Mouse (Mus musculus) myocyte (in vitro differentiated cells): ENCODE data around the gene Fasl. TPM values are rescaled to one million over a fixed set of nuclear protein-coding genes. Genes with fewer than 3 reads are reported as not detected.

Experiments used
- H3K27me3 ChIP-seq: one replicate; pipeline ENCODE4 v1.6.1; 2011; ENCODE audit not compliant: control insufficient read depth, insufficient read depth, insufficient read length
- H3K36me3 ChIP-seq: one replicate; pipeline ENCODE4 v1.6.1; 2011; ENCODE audit not compliant: control insufficient read depth, insufficient read depth
- H3K4me2 ChIP-seq: one replicate; pipeline ENCODE4 v1.6.1; 2011; ENCODE audit warnings: low read depth, control low read depth
- H3K4me3 ChIP-seq: one replicate; pipeline ENCODE4 v1.5.1; 2011; ENCODE audit warnings: mild to moderate bottlenecking, control low read depth, moderate library complexity
- H3K79me2 ChIP-seq: one replicate; pipeline ENCODE4 v1.6.1; 2011; ENCODE audit not compliant: control insufficient read depth, insufficient read depth
- H3ac ChIP-seq: one replicate; pipeline ENCODE4 v1.6.1; 2011; ENCODE audit not compliant: control insufficient read depth, insufficient read length
- CEBPB ChIP-seq: IDR thresholded peaks from 2 replicates; pipeline ENCODE4 v1.6.1; 2011; ENCODE audit warnings: mild to moderate bottlenecking, moderate library complexity; ENCODE audit not compliant: poor library complexity, insufficient read depth, severe bottlenecking
- E2F4 ChIP-seq: IDR thresholded peaks from one replicate; pipeline ENCODE4 v1.6.1; 2011; ENCODE audit warnings: mild to moderate bottlenecking, control low read depth, moderate library complexity; ENCODE audit not compliant: insufficient read depth
- MAX ChIP-seq: IDR thresholded peaks from one replicate; pipeline ENCODE4 v1.6.1; 2011; ENCODE audit warnings: low read depth, mild to moderate bottlenecking, control low read depth
- MYOD1 ChIP-seq, 3 experiments: IDR thresholded peaks; one replicate each; pipeline ENCODE4 v1.6.1; 2011; ENCODE audit warnings: control low read depth in 2 of 3, low read depth in 2 of 3, mild to moderate bottlenecking in 2 of 3, moderate library complexity in 1 of 3; ENCODE audit not compliant: insufficient read length in 2 of 3, control insufficient read depth in 1 of 3
- MYOG ChIP-seq, 3 experiments: IDR thresholded peaks; one replicate each; pipeline ENCODE4 v1.6.1; 2011; ENCODE audit warnings: control low read depth in 2 of 3, low read depth in 2 of 3, mild to moderate bottlenecking in 2 of 3; ENCODE audit not compliant: insufficient read length in 2 of 3, control insufficient read depth in 1 of 3, insufficient read depth in 1 of 3
- POLR2A ChIP-seq: IDR thresholded peaks from one replicate; pipeline ENCODE4 v1.6.1; 2011; ENCODE audit warnings: low read depth, mild to moderate bottlenecking, control low read depth, moderate library complexity; ENCODE audit not compliant: insufficient read length
- POLR2AphosphoS2 ChIP-seq: IDR thresholded peaks from one replicate; pipeline ENCODE4 v1.6.1; 2011; ENCODE audit warnings: low read depth, control low read depth; ENCODE audit not compliant: insufficient read length
- REST ChIP-seq: IDR thresholded peaks from one replicate; pipeline ENCODE4 v1.6.1; 2011; ENCODE audit warnings: mild to moderate bottlenecking, control low read depth, moderate library complexity; ENCODE audit not compliant: insufficient read depth, insufficient read length
- SRF ChIP-seq: IDR thresholded peaks from one replicate; pipeline ENCODE4 v1.6.1; 2011; ENCODE audit warnings: low read depth; ENCODE audit not compliant: control insufficient read depth, insufficient read length
- TCF12 ChIP-seq: IDR thresholded peaks from one replicate; pipeline ENCODE4 v1.6.1; 2011; ENCODE audit warnings: mild to moderate bottlenecking, control low read depth; ENCODE audit not compliant: poor library complexity, insufficient read depth, severe bottlenecking
- TCF3 ChIP-seq: IDR thresholded peaks from one replicate; pipeline ENCODE4 v1.6.1; 2011; ENCODE audit warnings: low read depth, control low read depth; ENCODE audit not compliant: insufficient read length
- USF1 ChIP-seq: IDR thresholded peaks from one replicate; pipeline ENCODE4 v1.6.1; 2011; ENCODE audit warnings: low read depth, mild to moderate bottlenecking, control low read depth, moderate library complexity
- polyA plus RNA-seq: library from polyadenylated mRNA; unstranded; fragments of >200 nt; fragmentation: generic; extraction: Trizol; gene quantifications from one replicate; pipeline ENCODE4 v1.2.1, GENCODE M21; 2012; ENCODE audit warnings: missing spikeins

Fasl gene
- polyA plus RNA-seq, 1 experiment, result not detected

- Histone ChIP-seq H3K27me3 (no peaks in the 10 kb centered on the region), H3K4me2 (peak overlapping the region; percentile 16), H3K79me2 (no peaks in the 10 kb centered on the region), H3K4me3 (no peak overlapping the region), H3K36me3 (no peaks in the 10 kb centered on the region), H3ac (no peak overlapping the region)
- TF ChIP-seq TCF12 (no peak), POLR2A (no peak), E2F4 (no peak), TCF3 (no peak), POLR2AphosphoS2 (no peak), MYOD1 (IDR thresholded peaks at IDR 0.05; ENCODE audit: control insufficient read depth in 1 of 3, insufficient read length in 2 of 3, low read depth in 2 of 3) (no peak), USF1 (no peak), CEBPB (no peak), REST (no peak), MYOG (IDR thresholded peaks at IDR 0.05; ENCODE audit: control insufficient read depth in 1 of 3, insufficient read depth in 1 of 3, insufficient read length in 2 of 3, low read depth in 2 of 3) (no peak), SRF (no peak), MAX (no peak)
Observed at GRCm38 (mm10) chr1:161748685-161749084, 39.6 kb downstream of the Fasl start.

- Histone ChIP-seq H3K4me2 (peak overlapping the region; percentile 16), H3K79me2 (no peaks in the 10 kb centered on the region), H3ac (no peak overlapping the region), H3K4me3 (no peak overlapping the region), H3K36me3 (no peaks in the 10 kb centered on the region), H3K27me3 (no peaks in the 10 kb centered on the region)
- no peak for TF ChIP-seq TCF12
- TF ChIP-seq MAX, result no peak
- TF ChIP-seq POLR2AphosphoS2, result no peak
- TF ChIP-seq POLR2A, result no peak
- no peak for TF ChIP-seq TCF3
- TF ChIP-seq SRF, result no peak
Observed at GRCm38 (mm10) chr1:161748138-161748537, 40.2 kb downstream of the Fasl start.

- no peaks in the 10 kb centered on the region for H3K27me3 ChIP-seq
- TF ChIP-seq POLR2A (no peak), REST (no peak), TCF12 (no peak), CEBPB (no peak), SRF (no peak), USF1 (no peak), POLR2AphosphoS2 (no peak), MYOD1 (IDR thresholded peaks at IDR 0.05; ENCODE audit: control insufficient read depth in 1 of 3, insufficient read length in 2 of 3, low read depth in 2 of 3) (no peak), E2F4 (no peak), MAX (no peak), TCF3 (no peak), MYOG (IDR thresholded peaks at IDR 0.05; ENCODE audit: control insufficient read depth in 1 of 3, insufficient read depth in 1 of 3, insufficient read length in 2 of 3, low read depth in 2 of 3) (no peak)
- no peak overlapping the region for H3ac ChIP-seq
- H3K4me3 ChIP-seq, result no peak overlapping the region
- H3K4me2 ChIP-seq, result no peak overlapping the region
- no peaks in the 10 kb centered on the region for H3K79me2 ChIP-seq
- no peaks in the 10 kb centered on the region for H3K36me3 ChIP-seq
Observed at GRCm38 (mm10) chr1:161746542-161747302, 41.6 kb downstream of the Fasl start.

- H3K4me3 ChIP-seq, result no peak overlapping the region
- no peaks in the 10 kb centered on the region for H3K79me2 ChIP-seq
- H3K27me3 ChIP-seq, result no peaks in the 10 kb centered on the region
- H3ac ChIP-seq, result no peak overlapping the region
- no peak overlapping the region for H3K4me2 ChIP-seq
- H3K36me3 ChIP-seq, result no peaks in the 10 kb centered on the region
- no peak for TF ChIP-seq REST
- no peak for TF ChIP-seq TCF12
- no peak for TF ChIP-seq MYOG (IDR thresholded peaks at IDR 0.05; ENCODE audit: control insufficient read depth in 1 of 3, insufficient read depth in 1 of 3, insufficient read length in 2 of 3, low read depth in 2 of 3)
- TF ChIP-seq POLR2AphosphoS2, result no peak
- no peak for TF ChIP-seq SRF
- no peak for TF ChIP-seq CEBPB
- TF ChIP-seq POLR2A, result no peak
- no peak for TF ChIP-seq USF1
- no peak for TF ChIP-seq MAX
- TF ChIP-seq MYOD1 (IDR thresholded peaks at IDR 0.05; ENCODE audit: control insufficient read depth in 1 of 3, insufficient read length in 2 of 3, low read depth in 2 of 3), result no peak
Observed at GRCm38 (mm10) chr1:161744855-161745254, 43.4 kb downstream of the Fasl start.
